Mouse (Mus musculus): ENCODE results near the gene Sergef.

GRCm38 (mm10) chr7:46517158-46517557, 122.4 kb downstream of the Sergef start:
- TF ChIP-seq POLR2A (IDR thresholded peaks at IDR 0.05; ENCODE audit: control insufficient read depth, extremely low read depth, insufficient read depth, low read length, poor library complexity) (no peak), CTCF (IDR thresholded peaks at IDR 0.05; ENCODE audit: borderline replicate concordance, control insufficient read depth, extremely low read depth, insufficient read depth, low read length, poor library complexity) (no peak)

Measured in thymus, adult 2 months (tissue).